Mouse (Mus musculus) hindbrain, embryonic 14.5 days (tissue): ENCODE measurements around the gene Cldnd2. TPM values are rescaled to one million over a fixed set of nuclear protein-coding genes. Genes with fewer than 3 reads are reported as not detected.

Source experiments
- ATAC-seq: fragments of 200-750 bp; cut with Nextera tagmentation; 2 replicates; pipeline ENCODE4 v1.8.0; 2017; ENCODE audit warnings: moderate number of reproducible peaks, mild to moderate bottlenecking, moderate TSS enrichment, moderate library complexity; ENCODE audit not compliant: low FRiP score
- DNase-seq: peaks from one replicate; pipeline ENCODE4 v3.0.0-alpha.2; 2015; ENCODE audit warnings: low spot score
- H3K27ac ChIP-seq: fragments of 300-500 bp; sonication (generic); 2 replicates; pipeline ENCODE4 v1.5.1; 2014; ENCODE audit warnings: mild to moderate bottlenecking, moderate library complexity
- H3K27me3 ChIP-seq: fragments of 300-500 bp; sonication (generic); 2 replicates; pipeline ENCODE4 v1.6.1; 2014; ENCODE audit warnings: mild to moderate bottlenecking, low read length, mixed read lengths; ENCODE audit not compliant: control insufficient read depth, insufficient read depth
- H3K36me3 ChIP-seq: fragments of 300-500 bp; sonication (generic); replicated peaks from 2 replicates; pipeline ENCODE4 v1.6.1; 2014; ENCODE audit not compliant: control insufficient read depth, insufficient read depth
- H3K4me1 ChIP-seq: fragments of 300-500 bp; sonication (generic); replicated peaks from 2 replicates; pipeline ENCODE4 v1.6.1; 2014; ENCODE audit warnings: antibody characterized with exemption, low read length, mixed read lengths; ENCODE audit not compliant: control insufficient read depth, insufficient read depth
- H3K4me2 ChIP-seq: fragments of 300-500 bp; sonication (generic); replicated peaks from 2 replicates; pipeline ENCODE4 v1.6.1; 2014; ENCODE audit warnings: mild to moderate bottlenecking, moderate library complexity
- H3K4me3 ChIP-seq: fragments of 300-500 bp; sonication (generic); replicated peaks from 2 replicates; pipeline ENCODE4 v1.5.1; 2014; ENCODE audit warnings: mild to moderate bottlenecking, low read length
- H3K9ac ChIP-seq: fragments of 300-500 bp; sonication (generic); 2 replicates; pipeline ENCODE4 v1.6.1; 2014
- H3K9me3 ChIP-seq: fragments of 300-500 bp; sonication (generic); 2 replicates; pipeline ENCODE4 v1.6.1; 2016; ENCODE audit warnings: low read length; ENCODE audit not compliant: control insufficient read depth
- WGBS: fragments of 180-500 bp; shearing (Covaris S2); extraction: QIAGEN DNeasy Blood & Tissue Kit; methylation state at CpG from one replicate; pipeline ENCODE4 v1.1.7; 2014; 5-methylcytosine and 5-hydroxymethylcytosine counted together
- polyA plus RNA-seq: library from polyadenylated mRNA; unstranded; fragments of >200 nt; fragmentation: Nextera tagmentation; extraction: Ambion mirVana; gene quantifications from 2 replicates; pipeline ENCODE4 v1.2.1, GENCODE M21; 2014

Gene Cldnd2
- polyA plus RNA-seq, 1 experiment from 2014 or later, result not detected

DNA sequence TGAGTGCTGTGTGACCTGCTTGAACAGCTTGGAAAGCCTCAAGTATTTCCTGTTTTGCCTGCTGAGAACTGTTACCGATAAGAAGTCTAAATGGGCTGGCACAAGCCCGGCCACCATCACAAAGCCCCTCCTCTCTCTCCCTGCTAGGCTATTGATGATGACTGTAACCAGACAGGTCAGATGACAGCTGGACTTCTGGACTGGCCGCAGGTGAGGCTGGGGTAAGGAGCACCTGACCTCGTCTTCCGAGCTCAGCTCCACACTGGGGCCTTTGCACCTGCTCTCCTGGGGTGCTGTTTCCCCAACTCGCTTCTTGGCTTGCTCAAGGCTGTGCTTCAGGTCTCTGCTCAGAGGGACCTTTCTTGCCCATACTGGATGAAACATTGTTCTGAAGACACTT is 13.8 kb downstream of the Cldnd2 start:
- DNase-seq, result no peak
- H3K27ac ChIP-seq, result no peak overlapping the region
- WGBS, result 97% methylated on average over 6 of the region's 6 CpGs
- H3K4me1 ChIP-seq, result no peaks in the 10 kb centered on the region
- peaks cover 26% of the 10 kb centered on the region for H3K36me3 ChIP-seq
- H3K27me3 ChIP-seq, result no peaks in the 10 kb centered on the region
- H3K9me3 ChIP-seq, result no peaks in the 10 kb centered on the region
- no peak overlapping the region for H3K4me2 ChIP-seq
- ATAC-seq, result no peak
- no peak overlapping the region for H3K4me3 ChIP-seq
- no peak overlapping the region for H3K9ac ChIP-seq

- H3K4me1 ChIP-seq, result peaks cover 13% of the 10 kb centered on the region; the same call in 1 of the 2 replicates
- H3K27me3 ChIP-seq, result peaks cover 27% of the 10 kb centered on the region
- no peak within 1 kb of the TSS for H3K27ac ChIP-seq
- no peaks in the 10 kb centered on the region for H3K9me3 ChIP-seq
- H3K9ac ChIP-seq, result no peak within 1 kb of the TSS
- no peak within 1 kb of the TSS for H3K4me3 ChIP-seq
- no peak within 1 kb of the TSS for H3K4me2 ChIP-seq
- ATAC-seq (no peak), DNase-seq (no peak)
- H3K36me3 ChIP-seq, result no peaks in the 10 kb centered on the region
- 72% methylated on average over 4 of the region's 4 CpGs for WGBS
Measured at GRCm38 (mm10) chr7:43462851-43463250, 22.3 kb downstream of the Cldnd2 start, which contains the start of gene Vsig10l. Gene Vsig10l, plus strand, starts transcription at chr7:43463151.

DNA sequence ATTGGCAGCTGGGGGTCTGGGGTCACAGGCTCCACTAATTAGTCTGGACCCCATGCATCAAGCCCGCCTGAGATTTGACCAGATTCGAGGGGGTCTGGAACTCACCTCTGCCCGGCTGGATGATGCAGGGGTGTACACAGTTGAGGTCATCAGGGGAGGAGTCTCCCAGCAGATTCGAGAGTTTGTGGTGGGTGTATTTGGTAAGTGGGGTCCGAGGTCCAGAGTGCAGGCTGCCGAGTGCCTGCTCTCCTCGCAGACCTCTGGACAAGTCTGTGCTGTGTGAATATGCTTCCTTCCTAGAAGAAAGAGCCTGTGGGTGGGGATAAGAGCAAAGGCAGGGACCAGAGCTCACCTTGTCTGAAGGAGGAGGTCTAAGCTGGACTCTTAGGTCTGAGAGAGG is 23.4 kb downstream of the Cldnd2 start:
- H3K36me3 ChIP-seq, result no peaks in the 10 kb centered on the region
- peaks cover 27% of the 10 kb centered on the region for H3K27me3 ChIP-seq
- H3K4me3 ChIP-seq, result no peak overlapping the region
- 84% methylated on average over 7 of the region's 7 CpGs for WGBS
- ATAC-seq (no peak), DNase-seq (no peak)
- H3K4me2 ChIP-seq, result no peak overlapping the region
- peaks cover 13% of the 10 kb centered on the region; the same call in 1 of the 2 replicates for H3K4me1 ChIP-seq
- H3K9ac ChIP-seq, result no peak overlapping the region
- H3K27ac ChIP-seq, result no peak overlapping the region
- no peaks in the 10 kb centered on the region for H3K9me3 ChIP-seq

- H3K4me1 ChIP-seq, result peaks cover 13% of the 10 kb centered on the region; the same call in 1 of the 2 replicates
- ATAC-seq, result peak; percentile 72; the same call in 1 of the 2 replicates
Measured at GRCm38 (mm10) chr7:43464864-43465343, 24.3 kb downstream of the Cldnd2 start.

GRCm38 (mm10) chr7:43465344-43466098 is 24.9 kb downstream of the Cldnd2 start:
- no peaks in the 10 kb centered on the region for H3K36me3 ChIP-seq
- H3K27me3 ChIP-seq, result peaks cover 27% of the 10 kb centered on the region
- H3K4me3 ChIP-seq, result peak overlapping the region; percentile 40
- under 1% methylated on average over 33 of the region's 33 CpGs for WGBS
- H3K4me1 ChIP-seq, result peaks cover 13% of the 10 kb centered on the region; the same call in 1 of the 2 replicates
- H3K9me3 ChIP-seq, result no peaks in the 10 kb centered on the region
- no peak overlapping the region for H3K27ac ChIP-seq
- peak overlapping the region; percentile 78 for H3K4me2 ChIP-seq
- DNase-seq (peak; percentile 82), ATAC-seq (peak; percentile 83)
- H3K9ac ChIP-seq, result peak overlapping the region; percentile 57

More at GRCm38 (mm10) chr7:43464864-43465343, 24.3 kb downstream of the Cldnd2 start:
- WGBS, result 10% methylated on average over 35 of the region's 35 CpGs
- Histone ChIP-seq H3K4me2 (peak overlapping the region; percentile 78), H3K4me3 (peak overlapping the region; percentile 40), H3K27me3 (peaks cover 27% of the 10 kb centered on the region), H3K9me3 (no peaks in the 10 kb centered on the region), H3K9ac (peak overlapping the region; percentile 57), H3K27ac (no peak overlapping the region), H3K36me3 (no peaks in the 10 kb centered on the region)
- no peak for DNase-seq

- H3K4me1 ChIP-seq, result peaks cover 13% of the 10 kb centered on the region; the same call in 1 of the 2 replicates
- H3K27me3 ChIP-seq, result peaks cover 27% of the 10 kb centered on the region
- peak overlapping the region; percentile 40 for H3K4me3 ChIP-seq
- H3K27ac ChIP-seq, result no peak overlapping the region
- DNase-seq (peak; percentile 73), ATAC-seq (peak; percentile 66)
- WGBS, result under 1% methylated on average over 33 of the region's 33 CpGs
- no peaks in the 10 kb centered on the region for H3K9me3 ChIP-seq
- peak overlapping the region; percentile 78 for H3K4me2 ChIP-seq
- peak overlapping the region; percentile 51 for H3K9ac ChIP-seq
- H3K36me3 ChIP-seq, result no peaks in the 10 kb centered on the region
Measured at GRCm38 (mm10) chr7:43466099-43466694, 25.6 kb downstream of the Cldnd2 start.

DNA sequence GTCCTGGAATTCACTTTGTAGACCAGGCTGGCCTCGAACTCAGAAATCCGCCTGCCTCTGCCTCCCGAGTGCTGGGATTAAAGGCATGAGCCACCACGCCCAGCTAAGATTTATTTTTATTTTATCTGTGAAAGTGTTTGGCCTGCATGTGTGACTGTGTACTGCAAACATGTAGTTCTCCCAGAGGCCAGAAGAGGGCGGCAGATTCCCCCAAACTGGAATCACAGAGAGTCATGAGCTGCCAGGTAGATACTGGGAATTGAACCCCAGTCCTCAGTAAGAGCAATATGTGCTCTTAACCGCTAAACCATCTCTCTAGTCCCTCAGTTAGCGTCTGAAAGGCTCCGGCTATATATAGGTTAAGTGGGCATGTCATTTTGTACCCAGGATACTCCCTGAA is 29.8 kb downstream of the Cldnd2 start:
- H3K9me3 ChIP-seq, result no peaks in the 10 kb centered on the region
- WGBS, result 43% methylated on average over 8 of the region's 8 CpGs
- 0 out of 2 replicates have a peak, but pooled peaks cover 5% of the 10 kb centered on the region for H3K27me3 ChIP-seq
- ATAC-seq, result no peak
- H3K9ac ChIP-seq, result no peak overlapping the region
- no peak overlapping the region for H3K4me2 ChIP-seq
- no peak overlapping the region for H3K27ac ChIP-seq
- peaks cover 21% of the 10 kb centered on the region for H3K36me3 ChIP-seq
- H3K4me3 ChIP-seq, result no peak overlapping the region
- no peak for DNase-seq
- H3K4me1 ChIP-seq, result 0 out of 2 replicates have a peak, but pooled peaks cover 5% of the 10 kb centered on the region

GRCm38 (mm10) chr7:43475706-43476105 is 35.1 kb downstream of the Cldnd2 start:
- H3K4me2 ChIP-seq, result no peak overlapping the region
- ATAC-seq, result no peak
- H3K4me1 ChIP-seq, result no peaks in the 10 kb centered on the region
- no peak overlapping the region for H3K9ac ChIP-seq
- H3K9me3 ChIP-seq, result no peaks in the 10 kb centered on the region
- H3K27ac ChIP-seq, result no peak overlapping the region
- H3K4me3 ChIP-seq, result no peak overlapping the region
- peaks cover 38% of the 10 kb centered on the region for H3K36me3 ChIP-seq
- no peak for DNase-seq
- H3K27me3 ChIP-seq, result peaks cover 24% of the 10 kb centered on the region
- 13% methylated on average over 23 of the region's 23 CpGs for WGBS

DNA sequence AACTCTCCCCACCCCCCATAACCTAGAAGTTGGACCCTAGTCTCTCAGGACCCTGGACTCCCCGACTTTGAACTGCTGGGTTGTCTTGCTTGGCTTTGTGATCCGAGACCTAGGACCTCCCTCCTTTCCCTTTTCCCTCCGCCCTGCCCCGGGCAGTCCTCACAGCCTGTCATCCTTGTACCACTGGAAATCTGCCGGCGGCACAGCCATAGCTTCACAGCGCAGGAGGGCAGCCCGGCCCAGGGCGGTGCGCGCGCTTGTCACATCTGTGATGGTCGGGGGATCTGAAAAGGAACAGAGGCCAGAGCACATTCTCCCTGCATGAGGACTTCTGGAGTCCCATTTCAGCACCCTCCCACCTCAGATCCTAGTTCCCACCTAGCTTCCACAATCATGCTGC is 35.8 kb downstream of the Cldnd2 start:
- H3K4me1 ChIP-seq, result no peaks in the 10 kb centered on the region; the same call in 1 of the 2 replicates
- no peak overlapping the region for H3K9ac ChIP-seq
- ATAC-seq (no peak), DNase-seq (no peak)
- H3K27me3 ChIP-seq, result peaks cover 24% of the 10 kb centered on the region
- H3K4me3 ChIP-seq, result no peak overlapping the region
- no peak overlapping the region for H3K27ac ChIP-seq
- peaks cover 38% of the 10 kb centered on the region for H3K36me3 ChIP-seq
- no peak overlapping the region for H3K4me2 ChIP-seq
- 8% methylated on average over 13 of the region's 13 CpGs for WGBS
- H3K9me3 ChIP-seq, result no peaks in the 10 kb centered on the region
